Mouse (Mus musculus) heart, adult 2 months (tissue): ENCODE results near the gene Ccr1l1. TPM values are rescaled to one million over a fixed set of nuclear protein-coding genes. Genes with fewer than 3 reads are reported as not detected.
"Not testable (repeated sequence)": the region's sequence is repeated elsewhere in the genome, so short reads cannot be mapped to it uniquely, and the experiment has no call there.

Experiments used
- DNase-seq, 2 experiments: peaks; one replicate each; pipeline ENCODE4 v3.0.0; 2021
- H3K27ac ChIP-seq: fragments of 200-600 bp; 2 replicates; pipeline ENCODE4 v1.8.1; 2022
- H3K27me3 ChIP-seq: fragments of 200-500 bp; 2 replicates; pipeline ENCODE4 v1.6.1; 2012; ENCODE audit warnings: mild to moderate bottlenecking, low read length, inconsistent platforms, mixed read lengths; ENCODE audit not compliant: control insufficient read depth, insufficient read depth
- H3K36me3 ChIP-seq: fragments of 200-500 bp; 2 replicates; pipeline ENCODE4 v1.6.1; 2012; ENCODE audit warnings: low read length, inconsistent platforms; ENCODE audit not compliant: control insufficient read depth, insufficient read depth
- H3K4me1 ChIP-seq: fragments of 200-500 bp; 2 replicates; pipeline ENCODE4 v1.6.1; 2011; ENCODE audit warnings: low read length; ENCODE audit not compliant: control insufficient read depth, insufficient read depth
- H3K4me3 ChIP-seq: fragments of 200-600 bp; 2 replicates; pipeline ENCODE4 v1.8.1; 2022
- H3K79me2 ChIP-seq: fragments of 200-500 bp; replicated peaks from 2 replicates; pipeline ENCODE4 v1.6.1; 2012; ENCODE audit warnings: mild to moderate bottlenecking, inconsistent platforms, low read length, moderate library complexity, mixed read lengths; ENCODE audit not compliant: control insufficient read depth, insufficient read depth
- H3K9ac ChIP-seq: fragments of 200-500 bp; 2 replicates; pipeline ENCODE4 v1.6.1; 2012; ENCODE audit warnings: low read depth, mild to moderate bottlenecking, control low read depth, inconsistent platforms, low read length, mixed read lengths
- CTCF ChIP-seq: fragments of 200-600 bp; IDR thresholded peaks from 2 replicates; pipeline ENCODE4 v1.8.1; 2022; ENCODE audit warnings: antibody characterized with exemption, mild to moderate bottlenecking, moderate library complexity
- EP300 ChIP-seq: fragments of 200-500 bp; IDR thresholded peaks from 2 replicates; pipeline ENCODE4 v1.6.1; 2011; ENCODE audit warnings: low read depth, low read length, control low read depth; ENCODE audit not compliant: insufficient read depth
- POLR2A ChIP-seq: fragments of 200-500 bp; IDR thresholded peaks from 2 replicates; pipeline ENCODE4 v1.6.1; 2011; ENCODE audit warnings: mild to moderate bottlenecking, low read depth, low read length, control low read depth; ENCODE audit not compliant: insufficient read depth
- WGBS: fragments of 180-500 bp; shearing (Covaris S2); methylation state at CpG from one replicate; pipeline ENCODE4 v1.1.7; 2018; 5-methylcytosine and 5-hydroxymethylcytosine counted together
- intact Hi-C: fragments of 180-260 bp; cut with DNase I; formaldehyde crosslinking; loops from one replicate; pipeline ENCODE4 v1.15.1; 2025
- polyA plus RNA-seq: library from polyadenylated mRNA; depleted of rRNA; stranded (reverse); fragments of >200 nt; gene quantifications from 2 replicates; pipeline ENCODE4 v1.2.3, GENCODE M21; 2012
- total RNA-seq, 2 experiments: library from RNA; stranded (reverse); gene quantifications; 2 replicates each; pipeline ENCODE4 v1.2.3; 2021

The Ccr1l1 gene
- total and polyA plus RNA-seq, 3 experiments, result not detected

DNA sequence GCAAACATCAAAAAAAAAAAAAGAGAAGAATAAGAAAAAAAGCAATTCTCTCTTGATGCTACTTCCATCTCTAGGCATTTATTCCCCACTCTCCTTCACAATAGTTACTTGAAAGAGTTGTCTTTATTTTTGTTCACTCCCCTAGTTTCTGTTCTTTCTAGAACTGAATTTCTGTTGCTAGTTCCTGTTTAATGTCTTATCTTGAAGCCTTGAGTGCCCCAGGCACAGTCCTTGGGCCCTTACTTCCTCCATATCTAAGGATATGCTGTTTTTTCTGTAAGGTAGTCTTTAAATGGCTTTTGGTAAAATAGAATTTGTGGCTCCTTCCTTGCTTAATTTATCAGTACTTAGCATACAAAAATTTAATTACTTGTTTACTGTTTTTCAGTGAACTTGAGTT lies 6.7 kb upstream of the Ccr1l1 start:
- H3K27ac ChIP-seq, result no peak overlapping the region

GRCm38 (mm10) chr9:123982720-123983119 lies 4.5 kb upstream of the Ccr1l1 start:
- no peak overlapping the region for H3K9ac ChIP-seq
- no peaks in the 10 kb centered on the region for H3K36me3 ChIP-seq
- no peak overlapping the region for H3K27ac ChIP-seq
- no peaks in the 10 kb centered on the region for H3K79me2 ChIP-seq
- H3K4me1 ChIP-seq, result peaks cover 2% of the 10 kb centered on the region
- no peak overlapping the region for H3K4me3 ChIP-seq
- DNase-seq, result no peak
- TF ChIP-seq CTCF, result no peak
- no peaks in the 10 kb centered on the region for H3K27me3 ChIP-seq
- WGBS, result 46% methylated on average over 1 of the region's 1 CpGs
- intact Hi-C loops, result no loop called here

More for the DNA sequence above, 6.7 kb upstream of the Ccr1l1 start:
- Histone ChIP-seq H3K4me3 (no peak overlapping the region), H3K9ac (no peak overlapping the region), H3K79me2 (no peaks in the 10 kb centered on the region), H3K4me1 (peaks cover 1% of the 10 kb centered on the region), H3K27me3 (no peaks in the 10 kb centered on the region), H3K36me3 (no peaks in the 10 kb centered on the region)
- intact Hi-C loops, result no loop called here
- TF ChIP-seq POLR2A (no peak), EP300 (no peak), CTCF (no peak)
- no peak for DNase-seq

DNA sequence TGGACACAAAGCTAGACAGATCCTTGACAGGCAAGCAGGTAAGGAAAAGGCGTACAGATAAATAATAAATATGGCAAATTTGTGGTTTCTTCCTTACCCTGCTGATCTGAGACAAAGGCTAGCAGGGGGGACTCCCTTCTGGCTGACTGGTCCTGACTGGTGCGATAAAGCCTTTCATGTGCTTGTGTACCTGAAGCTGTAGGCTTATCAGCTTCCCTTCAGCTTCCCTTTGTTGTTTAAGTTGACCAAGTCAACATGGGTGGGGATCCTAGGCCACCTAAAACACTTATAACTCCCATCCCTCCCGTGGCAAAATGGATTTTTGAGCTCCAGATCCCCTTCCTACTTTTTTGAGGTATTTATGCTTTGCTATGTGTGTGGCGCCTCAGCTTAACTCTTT lies 3.7 kb upstream of the Ccr1l1 start:
- 73% methylated on average over 4 of the region's 4 CpGs for WGBS
- H3K4me3 ChIP-seq, result no peak overlapping the region
- H3K79me2 ChIP-seq, result no peaks in the 10 kb centered on the region
- no peaks in the 10 kb centered on the region for H3K27me3 ChIP-seq
- DNase-seq, result no peak
- H3K4me1 ChIP-seq, result peaks cover 2% of the 10 kb centered on the region
- no peak for TF ChIP-seq POLR2A
- TF ChIP-seq EP300, result no peak
- no peak overlapping the region for H3K27ac ChIP-seq
- intact Hi-C loops, result no loop called here
- H3K9ac ChIP-seq, result no peak overlapping the region
- no peaks in the 10 kb centered on the region for H3K36me3 ChIP-seq

DNA sequence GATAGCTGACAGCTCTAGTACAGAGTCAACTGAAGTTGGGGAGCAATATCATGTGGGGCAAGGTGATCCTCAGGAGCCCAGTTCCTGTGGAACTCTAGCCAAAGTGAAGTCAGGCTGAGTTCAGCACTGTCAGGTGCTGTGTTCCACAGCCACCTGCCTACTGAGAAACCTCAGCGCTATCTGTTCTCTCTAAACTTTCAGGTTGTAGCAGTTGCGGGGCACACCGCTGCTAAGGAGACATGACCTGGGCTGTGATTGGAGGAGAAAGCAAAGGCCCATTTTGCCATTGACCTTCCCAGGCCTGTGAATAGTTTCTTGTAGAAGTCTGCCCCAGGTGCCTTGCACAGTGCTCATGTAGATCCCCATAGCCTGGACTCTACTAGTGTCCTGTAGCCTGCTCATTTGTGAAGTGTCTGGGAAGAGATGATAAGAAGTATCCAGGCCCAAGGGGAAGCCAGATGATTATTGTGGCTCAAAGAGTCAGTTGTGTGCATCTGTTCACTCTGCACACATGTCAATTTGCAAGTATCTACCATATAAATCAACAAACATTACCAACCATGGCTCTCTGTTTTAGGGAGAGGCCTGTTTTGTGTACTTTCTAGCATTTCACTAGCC lies 2.8 kb upstream of the Ccr1l1 start:
- H3K36me3 ChIP-seq, H3K79me2 ChIP-seq, H3K4me3 ChIP-seq, H3K27me3 ChIP-seq, H3K27ac ChIP-seq, H3K9ac ChIP-seq, H3K4me1 ChIP-seq, DNase-seq, intact Hi-C loops: not testable (repeated sequence)
- WGBS, result no CpG with 5 or more reads among the region's 3 CpGs

- TF ChIP-seq EP300 (no peak), CTCF (no peak), POLR2A (no peak)
- Histone ChIP-seq H3K27me3 (no peaks in the 10 kb centered on the region), H3K4me3 (no peak overlapping the region), H3K36me3 (no peaks in the 10 kb centered on the region), H3K27ac (no peak overlapping the region), H3K79me2 (no peaks in the 10 kb centered on the region), H3K4me1 (peaks cover 2% of the 10 kb centered on the region), H3K9ac (no peak overlapping the region)
- intact Hi-C loops, result no loop called here
- WGBS, result 84% methylated on average over 9 of the region's 9 CpGs
- DNase-seq, result no peak
Observed at GRCm38 (mm10) chr9:123976876-123977663, 1.1 kb downstream of the Ccr1l1 start.

GRCm38 (mm10) chr9:123975630-123976029 lies 2.6 kb downstream of the Ccr1l1 start:
- H3K27me3 ChIP-seq, result no peaks in the 10 kb centered on the region
- H3K4me1 ChIP-seq, result peaks cover 2% of the 10 kb centered on the region
- H3K79me2 ChIP-seq, result no peaks in the 10 kb centered on the region
- H3K9ac ChIP-seq, result no peak overlapping the region
- H3K4me3 ChIP-seq, result no peak overlapping the region
- H3K27ac ChIP-seq, result no peak overlapping the region
- intact Hi-C loops, result no loop called here
- H3K36me3 ChIP-seq, result no peaks in the 10 kb centered on the region
- no peak for DNase-seq
- no peak for TF ChIP-seq POLR2A
- no peak for TF ChIP-seq EP300
- no peak for TF ChIP-seq CTCF
- 53% methylated on average over 2 of the region's 2 CpGs for whole genome bisulfite sequencing
